Mouse (Mus musculus): ENCODE measurements around the gene Gm21060. TPM values are rescaled to one million over a fixed set of nuclear protein-coding genes. Genes with fewer than 3 reads are reported as not detected.
A peak's percentile ranks its signal among the peaks of the same experiment; 100 is the strongest.
"Not testable (repeated sequence)": the region's sequence is repeated elsewhere in the genome, so short reads cannot be mapped to it uniquely, and the experiment has no call there.

Gm21060 gene
- polyA plus RNA-seq (2017; shearing (Covaris generic)) = not detected

DNA sequence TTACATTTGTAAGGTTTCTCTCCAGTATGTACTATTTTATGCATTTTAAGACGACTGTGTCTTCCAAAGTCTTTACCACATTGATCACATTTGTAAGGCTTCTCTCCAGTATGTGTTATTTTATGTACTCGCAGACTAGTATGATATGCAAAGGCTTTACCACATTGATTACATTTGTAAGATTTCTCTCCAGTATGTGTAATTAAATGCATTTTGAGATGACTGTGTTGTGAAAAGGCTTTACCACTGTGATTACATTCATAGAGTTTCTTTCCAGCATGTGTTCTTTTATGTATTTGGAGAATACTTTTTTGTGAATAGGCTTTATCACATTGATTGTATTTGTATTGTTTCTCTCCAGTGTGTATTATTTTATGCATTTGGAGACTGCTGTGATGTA, at the start of gene Gm21060:
Gene Gm21060, minus strand, starts transcription at position 101 of the 400 bp plus-strand sequence.
- ATAC-seq = no peak

DNA sequence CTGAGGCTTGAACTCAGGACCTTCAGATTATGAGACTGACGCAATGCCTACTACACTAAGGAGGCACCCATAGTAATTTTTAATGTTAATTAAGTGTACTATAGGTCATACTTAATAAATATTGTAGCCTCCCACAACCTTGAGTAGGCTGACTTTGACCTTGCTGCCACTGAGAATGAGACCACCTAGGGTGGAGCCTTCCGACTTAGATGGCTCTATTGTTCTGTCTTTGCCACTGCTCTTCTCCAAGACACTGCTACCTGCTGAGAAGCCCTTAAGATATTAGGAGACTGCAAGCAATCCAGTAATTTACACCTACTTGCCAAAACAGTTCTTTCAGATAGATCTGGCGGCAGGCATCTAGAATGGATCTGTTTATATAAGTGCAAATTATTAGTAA, 24.0 kb upstream of the Gm21060 start:
- ATAC-seq = not testable (repeated sequence)

GRCm38 (mm10) chr19:61313185-61313584, 16.3 kb upstream of the Gm21060 start:
- not testable (repeated sequence) for ATAC-seq

- not testable (repeated sequence) for ATAC-seq
These were observed 15.5 kb upstream of the Gm21060 start for GRCm38 (mm10) chr19:61312400-61312799.

- ATAC-seq = not testable (repeated sequence)
These were observed 11.2 kb upstream of the Gm21060 start for GRCm38 (mm10) chr19:61308083-61308482.

DNA sequence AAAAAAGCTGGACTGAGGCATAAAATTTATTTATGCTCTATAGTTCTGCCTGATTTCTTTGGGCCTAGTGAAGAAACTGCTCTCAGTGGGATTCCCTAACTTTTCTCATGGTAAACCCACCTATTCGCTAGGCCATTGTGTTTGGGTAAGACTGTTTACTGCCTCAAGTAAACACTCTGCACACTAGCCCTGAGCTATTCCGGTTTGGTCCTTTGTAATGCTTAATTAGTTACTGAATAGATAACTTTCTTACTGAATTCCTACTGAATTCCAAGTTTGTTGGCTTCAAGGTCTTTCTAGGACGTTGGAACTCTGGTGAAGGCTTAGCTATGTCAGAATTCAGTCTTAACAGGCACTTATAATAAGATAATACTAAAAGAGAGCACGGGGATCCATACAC, 11.8 kb downstream of the Gm21060 start:
- not testable (repeated sequence) for ATAC-seq

DNA sequence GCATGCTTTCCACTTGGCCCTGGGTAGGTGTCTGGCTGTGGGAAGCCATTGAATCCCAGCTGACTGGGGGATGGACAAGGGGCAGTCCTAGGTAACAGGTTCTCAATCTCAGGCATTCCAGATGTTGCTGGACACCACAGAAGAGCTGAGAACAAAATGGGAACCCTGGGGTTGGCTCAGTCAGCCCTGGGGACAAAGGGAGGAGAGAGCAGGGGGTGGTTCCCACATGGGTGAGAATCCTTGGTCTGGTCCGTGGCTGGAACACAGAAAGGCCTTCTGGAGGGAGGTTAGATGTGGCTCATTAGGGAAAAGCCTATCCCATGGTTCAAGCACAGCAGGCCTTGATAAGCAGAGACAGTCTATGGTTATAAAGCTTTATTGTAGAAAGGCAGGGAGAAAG, 13.3 kb downstream of the Gm21060 start:
- ATAC-seq = no peak

- ATAC-seq = no peak
These were observed 21.4 kb downstream of the Gm21060 start for GRCm38 (mm10) chr19:61275446-61275845.

DNA sequence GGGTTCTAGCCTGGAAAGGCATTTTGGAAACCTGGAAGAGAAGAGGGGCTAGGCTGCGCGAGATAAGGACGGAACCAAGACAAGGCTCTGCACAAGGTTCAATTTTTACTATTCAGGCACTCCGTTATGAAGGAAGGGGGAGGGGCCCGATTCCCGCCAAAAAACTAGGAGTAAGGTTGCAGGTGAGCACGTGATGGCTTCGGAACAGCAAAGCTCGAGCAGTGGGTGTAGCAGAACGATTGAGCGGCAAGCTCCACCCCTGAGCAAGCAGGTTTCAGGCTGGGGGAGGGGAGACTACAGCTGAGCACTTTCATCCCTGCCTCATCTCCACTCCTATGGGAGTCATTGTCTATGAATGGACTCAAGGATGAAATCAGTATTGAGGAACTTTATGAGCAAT, 27.7 kb downstream of the Gm21060 start:
- not testable (repeated sequence) for ATAC-seq

DNA sequence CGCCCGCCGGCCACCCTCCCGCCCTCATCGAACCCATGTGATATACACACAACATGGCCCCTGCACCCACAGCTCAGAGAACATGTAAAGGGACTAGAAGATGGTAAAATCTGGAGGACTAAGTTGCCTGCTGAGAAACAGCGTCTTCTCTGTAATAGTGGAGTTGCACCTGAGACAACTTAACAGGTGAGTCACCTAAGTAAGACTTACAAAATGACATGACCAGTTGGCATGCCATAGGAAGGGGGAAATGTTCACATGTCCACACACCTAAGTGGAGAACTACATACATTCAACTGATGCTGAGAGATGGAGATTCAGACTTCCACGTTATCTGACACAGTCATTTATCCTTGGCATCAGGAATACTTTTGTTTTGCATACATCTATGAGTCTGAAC, 29.7 kb downstream of the Gm21060 start:
- ATAC-seq = no peak

- no peak for ATAC-seq
These were observed 30.2 kb downstream of the Gm21060 start for GRCm38 (mm10) chr19:61266651-61267050.

GRCm38 (mm10) chr19:61266246-61266615, 30.6 kb downstream of the Gm21060 start:
- ATAC-seq = no peak

GRCm38 (mm10) chr19:61265349-61266245, 31.3 kb downstream of the Gm21060 start:
- peak; percentile 44 for ATAC-seq

- no peak for ATAC-seq
These were observed 31.9 kb downstream of the Gm21060 start for GRCm38 (mm10) chr19:61264933-61265332.

- no peak for ATAC-seq
These were observed 32.6 kb downstream of the Gm21060 start for GRCm38 (mm10) chr19:61264227-61264626.

DNA sequence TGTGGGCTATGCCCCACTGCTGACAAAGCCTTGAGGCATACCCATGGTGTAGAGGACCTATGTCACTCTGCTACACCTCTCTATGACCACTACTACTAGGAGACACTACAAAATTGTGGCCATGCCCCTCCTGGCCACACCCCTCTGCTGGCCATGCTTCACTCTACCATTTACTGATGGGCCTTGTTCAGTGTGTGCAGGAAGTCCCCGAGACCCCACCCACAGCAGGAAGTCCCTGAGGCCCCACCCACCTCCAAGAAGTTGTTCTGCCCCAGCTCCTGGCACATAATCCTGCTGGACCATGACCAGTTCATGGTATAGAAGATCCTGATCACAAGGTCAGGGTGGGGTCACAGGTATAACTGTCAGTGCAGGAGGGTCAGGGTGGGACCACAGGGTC, 35.6 kb downstream of the Gm21060 start:
- no peak for ATAC-seq

DNA sequence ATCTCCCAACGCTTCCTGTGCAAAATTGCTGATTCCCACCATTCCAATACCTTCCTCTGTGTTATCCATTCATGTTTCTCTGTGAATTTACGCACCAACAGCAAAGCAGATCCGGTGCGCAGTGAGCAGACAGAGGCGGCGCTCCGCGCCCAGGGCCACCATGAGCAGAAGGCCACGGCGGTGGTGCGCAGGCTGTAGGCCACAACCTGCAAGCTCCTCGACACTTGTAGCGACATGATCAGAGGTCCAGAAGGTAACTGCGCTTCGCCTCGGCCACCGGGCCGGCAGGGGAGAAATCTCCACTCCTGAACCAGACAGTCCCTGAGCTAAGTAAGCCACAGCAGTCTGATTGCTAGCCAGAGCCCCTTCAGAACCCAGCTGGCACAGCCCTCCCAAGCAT, 39.1 kb downstream of the Gm21060 start:
- no peak for ATAC-seq

DNA sequence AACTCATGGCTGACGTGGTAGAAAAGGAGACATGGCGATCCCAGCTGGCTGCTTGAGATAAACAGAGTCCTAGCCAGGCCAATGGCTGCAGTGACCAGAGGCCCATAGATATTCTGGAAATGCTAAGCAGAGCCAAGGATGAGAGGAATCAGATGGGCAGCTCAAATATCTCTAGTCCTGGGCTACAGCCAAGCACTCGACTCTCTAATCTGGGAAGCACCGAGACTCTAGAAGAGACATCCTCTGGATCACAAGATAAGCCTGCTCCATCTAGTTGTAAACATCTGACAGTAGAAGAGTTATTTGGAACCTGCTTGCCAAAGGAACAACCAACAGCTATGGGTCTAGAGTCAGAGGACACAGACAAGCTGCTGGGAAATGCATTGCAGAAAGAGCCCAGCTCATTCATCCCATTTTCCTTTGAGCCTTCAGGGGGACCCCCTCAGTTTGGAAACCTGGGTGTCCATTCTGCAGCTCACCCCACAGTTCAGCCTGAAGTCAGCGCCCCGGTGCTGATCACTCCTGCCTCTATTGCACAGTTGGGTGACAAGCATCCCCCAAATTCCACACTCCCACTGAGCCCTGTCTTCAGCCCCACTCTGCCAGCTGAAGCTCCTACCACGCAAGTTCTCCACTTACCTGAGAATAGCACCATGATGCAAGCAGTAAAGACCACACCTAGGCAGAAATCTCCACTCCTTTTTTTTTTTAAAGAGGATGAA, 40.5 kb downstream of the Gm21060 start:
- no peak for ATAC-seq

DNA sequence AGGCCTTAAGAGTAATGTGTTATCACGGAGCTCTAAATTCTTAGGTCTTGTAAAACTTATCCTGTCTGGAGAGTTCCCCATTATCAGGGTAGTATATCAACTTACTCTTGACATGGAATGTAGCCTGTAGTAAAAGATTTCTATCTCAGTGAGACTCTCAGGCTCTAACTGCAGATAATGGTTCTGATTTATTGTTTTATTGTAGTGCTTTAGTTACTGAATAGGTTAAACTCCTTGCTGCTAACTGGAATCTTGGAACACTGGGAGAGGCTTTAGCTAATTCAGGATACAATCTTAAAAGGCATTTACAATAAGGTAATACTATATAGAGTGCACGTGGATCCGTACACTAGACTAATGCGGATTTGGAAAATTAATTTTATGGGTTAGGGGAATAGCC, 49.5 kb downstream of the Gm21060 start:
- not testable (repeated sequence) for ATAC-seq

Measured in inflammation-experienced regulatory T-cells, adult 6 months (primary cell).